Mouse (Mus musculus): ENCODE data around the gene Smg6. TPM values are rescaled to one million over a fixed set of nuclear protein-coding genes. Genes with fewer than 3 reads are reported as not detected.
A peak's percentile ranks its signal among the peaks of the same experiment; 100 is the strongest.

Smg6 gene
- polyA plus RNA-seq, 1 experiment from 2014 or later, result 11.2 TPM

DNA sequence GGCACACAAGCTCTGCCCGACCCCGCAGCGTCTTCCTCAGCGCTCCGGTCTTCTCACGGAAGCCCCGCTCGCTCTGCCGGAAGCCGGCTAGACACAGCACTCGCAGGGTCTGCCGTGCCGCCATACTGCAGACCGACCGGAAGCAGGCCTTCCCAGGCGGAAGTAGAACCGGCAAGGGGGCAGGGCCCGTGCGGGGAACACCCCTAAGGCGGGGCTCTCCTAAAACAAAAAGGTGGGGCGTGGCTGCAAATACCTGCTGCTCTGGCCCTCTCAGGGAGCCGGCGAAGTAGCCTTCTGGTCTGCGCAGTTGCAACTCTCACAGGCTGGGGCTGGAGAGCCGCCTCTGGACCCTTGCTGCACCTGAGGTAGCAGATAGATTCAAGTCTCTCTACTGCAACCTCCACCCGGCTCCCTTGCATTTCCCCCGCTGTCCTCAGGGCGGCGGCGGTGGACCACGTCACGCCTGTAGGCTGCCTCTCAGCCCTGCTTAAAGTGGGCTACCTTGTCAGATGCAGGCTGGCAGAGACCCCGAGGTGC lies 253.1 kb downstream of the Smg6 start, which contains the start of gene Ovca2:
Gene Ovca2 (minus strand): TSS at position 164 of the 537 bp plus-strand sequence.
- Histone ChIP-seq H3K27me3 (ENCODE audit: control insufficient read depth, insufficient read depth, low read length) (no peaks in the 10 kb centered on the region), H3K4me2 (ENCODE audit: low read depth, low read length) (peak within 1 kb of the TSS; percentile 78), H3K9me3 (replicated peaks; ENCODE audit: control insufficient read depth, low read length) (no peaks in the 10 kb centered on the region), H3K27ac (ENCODE audit: low read length) (peak within 1 kb of the TSS; percentile 53), H3K9ac (ENCODE audit: low read length) (peak within 1 kb of the TSS; percentile 84), H3K36me3 (ENCODE audit: control insufficient read depth, insufficient read depth) (peaks cover 15% of the 10 kb centered on the region), H3K4me1 (ENCODE audit: control insufficient read depth, insufficient read depth, low read length) (peaks cover 18% of the 10 kb centered on the region), H3K4me3 (ENCODE audit: low read length) (peak within 1 kb of the TSS; percentile 72)
- WGBS, result 2% methylated on average over 33 of the region's 33 CpGs
- ATAC-seq (replicated peaks; ENCODE audit: extremely low read depth, insufficient read depth, low FRiP score), result peak; percentile 94

DNA sequence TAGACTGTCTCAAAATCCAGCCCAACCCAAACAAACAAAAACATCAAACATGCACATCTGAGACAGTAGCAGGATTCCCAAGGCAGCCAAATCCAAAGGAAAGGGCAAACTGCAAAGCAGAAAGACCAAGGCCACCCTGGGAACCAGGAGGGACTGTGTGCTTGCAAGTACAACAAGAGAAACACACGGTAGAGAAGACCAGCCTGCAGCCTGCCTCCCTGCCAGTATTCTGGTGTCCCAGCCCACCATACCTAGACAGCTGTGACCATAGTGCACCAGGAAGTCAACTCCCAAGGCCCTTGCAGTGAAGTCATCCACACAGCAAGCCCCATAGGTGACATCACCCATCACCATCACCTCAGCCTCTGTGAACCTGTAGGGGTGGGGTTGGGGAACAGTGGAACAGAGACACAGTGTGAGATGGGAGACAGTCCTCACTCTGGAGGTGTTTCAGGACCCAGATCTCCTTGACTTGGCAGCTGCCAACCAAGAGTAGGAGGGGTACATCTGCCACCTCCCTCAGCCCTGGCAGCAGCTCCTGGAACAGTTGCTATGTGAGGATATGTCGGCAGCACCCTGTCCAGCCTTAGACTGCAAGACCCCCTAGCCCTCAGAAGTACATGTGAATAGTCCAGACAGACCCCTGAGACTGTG lies 258.4 kb downstream of the Smg6 start:
- 81% methylated on average over 2 of the region's 2 CpGs for WGBS
- H3K27ac ChIP-seq (ENCODE audit: low read length), result no peak overlapping the region
- H3K4me2 ChIP-seq (ENCODE audit: low read depth, low read length), result no peak overlapping the region
- no peaks in the 10 kb centered on the region for H3K9me3 ChIP-seq (replicated peaks; ENCODE audit: control insufficient read depth, low read length)
- no peaks in the 10 kb centered on the region for H3K27me3 ChIP-seq (ENCODE audit: control insufficient read depth, insufficient read depth, low read length)
- peaks cover 7% of the 10 kb centered on the region for H3K4me1 ChIP-seq (ENCODE audit: control insufficient read depth, insufficient read depth, low read length)
- no peak overlapping the region for H3K9ac ChIP-seq (ENCODE audit: low read length)
- peaks cover 15% of the 10 kb centered on the region for H3K36me3 ChIP-seq (ENCODE audit: control insufficient read depth, insufficient read depth)
- no peak overlapping the region for H3K4me3 ChIP-seq (ENCODE audit: low read length)
- ATAC-seq (replicated peaks; ENCODE audit: extremely low read depth, insufficient read depth, low FRiP score), result no peak

DNA sequence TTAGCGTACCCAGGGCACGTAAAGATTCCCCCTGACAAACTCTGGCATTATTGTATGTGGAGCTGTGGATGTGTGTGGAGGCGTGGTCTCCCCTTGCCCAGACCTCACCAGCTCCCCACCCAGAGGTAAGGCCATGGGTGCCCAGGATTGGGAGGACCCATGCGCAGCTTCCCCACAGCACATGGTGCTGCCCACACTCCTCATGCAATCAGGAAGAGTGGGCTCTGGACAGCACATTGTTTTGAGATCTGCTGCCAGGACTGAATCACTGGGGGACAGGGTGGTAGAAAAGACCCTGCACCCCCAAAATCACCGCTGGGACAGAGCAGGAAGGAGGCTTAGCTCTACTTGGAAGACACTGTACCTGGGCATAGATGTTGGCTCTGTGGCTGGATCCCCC lies 258.9 kb downstream of the Smg6 start:
- no peak overlapping the region for H3K4me2 ChIP-seq (ENCODE audit: low read depth, low read length)
- H3K9ac ChIP-seq (ENCODE audit: low read length), result no peak overlapping the region
- H3K4me3 ChIP-seq (ENCODE audit: low read length), result no peak overlapping the region
- peaks cover 7% of the 10 kb centered on the region for H3K4me1 ChIP-seq (ENCODE audit: control insufficient read depth, insufficient read depth, low read length)
- H3K36me3 ChIP-seq (ENCODE audit: control insufficient read depth, insufficient read depth), result peaks cover 15% of the 10 kb centered on the region
- ATAC-seq (replicated peaks; ENCODE audit: extremely low read depth, insufficient read depth, low FRiP score), result no peak
- H3K27me3 ChIP-seq (ENCODE audit: control insufficient read depth, insufficient read depth, low read length), result no peaks in the 10 kb centered on the region
- no peak overlapping the region for H3K27ac ChIP-seq (ENCODE audit: low read length)
- 83% methylated on average over 5 of the region's 5 CpGs for WGBS
- no peaks in the 10 kb centered on the region for H3K9me3 ChIP-seq (replicated peaks; ENCODE audit: control insufficient read depth, low read length)

DNA sequence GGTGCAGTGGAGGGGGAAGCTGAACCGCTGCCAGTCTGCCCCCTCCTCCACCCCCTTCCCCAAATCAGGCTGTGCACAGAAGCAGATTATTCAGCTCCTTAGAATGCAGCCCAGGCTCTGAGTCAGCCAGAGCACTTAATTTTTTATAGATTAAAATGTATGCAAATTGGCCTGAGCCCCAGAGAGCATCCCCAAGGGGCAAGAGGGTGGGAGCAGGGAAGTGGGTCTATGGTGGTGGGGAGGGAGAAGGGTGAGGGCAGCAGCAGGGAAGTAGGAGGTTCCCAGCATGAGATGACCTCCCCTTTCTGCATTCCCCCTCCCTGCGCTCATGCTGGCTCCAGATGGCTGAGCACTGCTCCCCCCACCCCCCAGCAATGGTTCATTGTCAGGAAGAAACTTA lies 259.4 kb downstream of the Smg6 start:
- Histone ChIP-seq H3K4me3 (ENCODE audit: low read length) (no peak overlapping the region), H3K9me3 (replicated peaks; ENCODE audit: control insufficient read depth, low read length) (no peaks in the 10 kb centered on the region), H3K27ac (ENCODE audit: low read length) (no peak overlapping the region), H3K4me1 (ENCODE audit: control insufficient read depth, insufficient read depth, low read length) (peaks cover 8% of the 10 kb centered on the region), H3K9ac (ENCODE audit: low read length) (no peak overlapping the region), H3K4me2 (ENCODE audit: low read depth, low read length) (no peak overlapping the region), H3K27me3 (ENCODE audit: control insufficient read depth, insufficient read depth, low read length) (no peaks in the 10 kb centered on the region), H3K36me3 (ENCODE audit: control insufficient read depth, insufficient read depth) (peaks cover 15% of the 10 kb centered on the region)
- 89% methylated on average over 2 of the region's 2 CpGs for WGBS
- 0 out of 2 replicates have a peak, but pooled peaks have one; percentile 12 for ATAC-seq (replicated peaks; ENCODE audit: extremely low read depth, insufficient read depth, low FRiP score)

DNA sequence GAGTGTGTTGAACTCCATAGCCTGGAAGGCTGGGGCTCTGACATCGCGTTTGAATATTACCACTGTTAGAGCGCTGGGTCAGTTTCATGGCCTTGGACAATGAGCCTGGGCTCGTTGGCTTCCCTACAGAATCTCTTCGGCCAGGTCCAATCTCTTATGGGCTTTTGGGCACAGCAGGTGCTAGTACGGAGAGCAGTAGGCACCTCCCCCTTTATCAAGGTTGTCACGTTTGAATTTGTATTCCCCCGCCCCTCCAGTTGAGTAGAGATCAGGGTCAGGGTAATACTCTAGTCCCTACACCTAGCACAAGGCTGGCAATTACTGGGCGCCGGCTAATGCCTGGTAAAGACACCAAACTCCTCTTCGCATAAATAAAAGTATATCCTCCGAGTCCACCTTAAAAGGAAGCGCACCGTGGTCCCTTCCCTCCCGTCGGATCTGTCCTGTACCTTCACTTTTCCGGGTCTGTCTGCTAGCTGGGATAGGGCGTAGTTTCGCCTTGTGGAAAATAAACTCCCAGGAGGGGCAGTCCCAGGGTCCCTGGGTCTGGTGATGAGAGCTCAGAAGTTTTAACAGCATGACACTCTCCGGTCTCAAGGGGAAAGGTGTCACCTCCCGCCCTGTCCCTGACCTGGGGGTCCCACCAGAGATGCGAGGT lies 264.2 kb downstream of the Smg6 start:
- whole genome bisulfite sequencing, result under 1% methylated on average over 22 of the region's 22 CpGs
- no peaks in the 10 kb centered on the region for H3K9me3 ChIP-seq (replicated peaks; ENCODE audit: control insufficient read depth, low read length)
- no peaks in the 10 kb centered on the region for H3K27me3 ChIP-seq (ENCODE audit: control insufficient read depth, insufficient read depth, low read length)
- H3K4me1 ChIP-seq (ENCODE audit: control insufficient read depth, insufficient read depth, low read length), result peaks cover 31% of the 10 kb centered on the region
- H3K27ac ChIP-seq (ENCODE audit: low read length), result peak overlapping the region; percentile 78
- H3K36me3 ChIP-seq (ENCODE audit: control insufficient read depth, insufficient read depth), result 0 out of 2 replicates have a peak, but pooled peaks cover 2% of the 10 kb centered on the region
- peak overlapping the region; percentile 76 for H3K9ac ChIP-seq (ENCODE audit: low read length)
- H3K4me3 ChIP-seq (ENCODE audit: low read length), result peak overlapping the region; percentile 75
- H3K4me2 ChIP-seq (ENCODE audit: low read depth, low read length), result peak overlapping the region; percentile 90
- no peak for ATAC-seq (replicated peaks; ENCODE audit: extremely low read depth, insufficient read depth, low FRiP score)

DNA sequence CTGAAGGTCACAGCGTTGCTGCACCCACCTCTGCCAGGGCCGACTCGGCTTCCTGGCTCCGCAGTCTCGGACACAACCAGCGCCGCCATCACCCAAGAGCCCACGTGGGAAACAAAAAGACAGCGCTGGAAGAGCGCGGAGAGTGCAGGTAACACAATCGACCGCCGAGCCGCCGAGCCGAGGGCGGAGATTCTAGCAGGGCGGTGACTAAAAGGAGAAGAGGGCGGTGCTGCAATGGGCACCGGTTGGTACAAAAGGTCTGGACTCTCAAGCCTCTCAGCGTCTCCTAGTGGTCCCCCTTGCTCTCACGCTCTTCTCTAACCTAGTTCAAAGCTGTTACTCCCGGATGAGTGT lies 264.7 kb downstream of the Smg6 start:
- Histone ChIP-seq H3K9me3 (replicated peaks; ENCODE audit: control insufficient read depth, low read length) (no peaks in the 10 kb centered on the region), H3K4me2 (ENCODE audit: low read depth, low read length) (peak overlapping the region; percentile 90), H3K4me3 (ENCODE audit: low read length) (peak overlapping the region; percentile 75), H3K9ac (ENCODE audit: low read length) (peak overlapping the region; percentile 76), H3K4me1 (ENCODE audit: control insufficient read depth, insufficient read depth, low read length) (peaks cover 34% of the 10 kb centered on the region), H3K36me3 (ENCODE audit: control insufficient read depth, insufficient read depth) (0 out of 2 replicates have a peak, but pooled peaks cover 2% of the 10 kb centered on the region), H3K27ac (ENCODE audit: low read length) (peak overlapping the region; percentile 78), H3K27me3 (ENCODE audit: control insufficient read depth, insufficient read depth, low read length) (peaks cover 3% of the 10 kb centered on the region)
- peak; percentile 66 for ATAC-seq (replicated peaks; ENCODE audit: extremely low read depth, insufficient read depth, low FRiP score)
- under 1% methylated on average over 24 of the region's 24 CpGs for WGBS

DNA sequence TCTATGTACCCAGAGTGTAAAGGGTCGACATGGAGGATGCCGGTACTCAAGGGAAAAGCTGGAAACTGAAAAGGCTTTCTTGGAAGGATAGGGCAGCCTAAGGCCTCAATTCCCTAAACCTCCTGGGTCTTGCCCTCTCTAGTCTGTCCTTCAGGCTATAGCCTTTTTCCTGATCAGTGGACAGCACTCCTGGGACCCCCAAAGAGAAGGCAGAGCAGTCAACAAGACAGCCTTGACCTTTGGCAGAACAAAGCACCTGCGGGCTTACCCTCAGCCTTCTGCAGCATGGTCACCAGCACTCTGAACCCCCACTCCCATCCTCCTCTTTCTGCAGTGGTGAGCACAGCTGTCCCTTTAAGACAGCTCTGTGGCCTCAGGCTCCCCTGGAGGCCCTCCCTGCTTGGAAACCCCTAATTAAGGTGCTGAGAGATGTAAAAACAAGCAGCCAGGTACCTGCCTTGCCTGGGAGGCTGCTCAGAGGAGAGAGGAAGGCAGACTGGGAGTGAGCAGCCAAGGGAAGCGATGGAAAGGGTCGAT lies 265.4 kb downstream of the Smg6 start, which contains the start of gene Dph1:
Gene Dph1 (minus strand): TSS at position 337 of the 537 bp plus-strand sequence.
- 56% methylated on average over 5 of the region's 5 CpGs for WGBS
- peak within 1 kb of the TSS; percentile 76 for H3K9ac ChIP-seq (ENCODE audit: low read length)
- H3K36me3 ChIP-seq (ENCODE audit: control insufficient read depth, insufficient read depth), result no peaks in the 10 kb centered on the region
- H3K4me2 ChIP-seq (ENCODE audit: low read depth, low read length), result peak within 1 kb of the TSS; percentile 90
- H3K27ac ChIP-seq (ENCODE audit: low read length), result peak within 1 kb of the TSS; percentile 78
- ATAC-seq (replicated peaks; ENCODE audit: extremely low read depth, insufficient read depth, low FRiP score), result no peak
- H3K4me3 ChIP-seq (ENCODE audit: low read length), result peak within 1 kb of the TSS; percentile 75
- peaks cover 40% of the 10 kb centered on the region for H3K4me1 ChIP-seq (ENCODE audit: control insufficient read depth, insufficient read depth, low read length)
- H3K27me3 ChIP-seq (ENCODE audit: control insufficient read depth, insufficient read depth, low read length), result peaks cover 5% of the 10 kb centered on the region
- no peaks in the 10 kb centered on the region for H3K9me3 ChIP-seq (replicated peaks; ENCODE audit: control insufficient read depth, low read length)

DNA sequence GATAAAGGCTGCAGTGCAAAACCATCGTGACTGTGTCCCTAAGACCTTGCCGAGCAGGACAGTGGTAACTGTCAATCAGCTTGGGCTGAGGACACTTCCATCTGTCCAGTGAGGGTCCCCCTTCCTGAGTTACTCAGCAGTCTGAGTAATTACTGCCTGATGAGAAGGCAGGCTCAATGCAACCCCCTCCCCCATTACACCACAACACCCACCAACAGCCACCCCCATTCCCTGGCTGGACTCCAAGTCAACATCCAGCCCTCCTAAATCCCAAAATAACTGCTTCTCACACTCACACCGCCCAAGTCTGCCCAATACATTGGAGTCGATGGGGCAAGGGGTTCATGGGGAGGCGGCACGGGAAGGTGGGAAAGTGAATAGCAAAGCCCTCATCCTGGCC lies 266.2 kb downstream of the Smg6 start:
- no peak for ATAC-seq (replicated peaks; ENCODE audit: extremely low read depth, insufficient read depth, low FRiP score)
- Histone ChIP-seq H3K27ac (ENCODE audit: low read length) (peak overlapping the region; percentile 12; the same call in 1 of the 2 replicates), H3K27me3 (ENCODE audit: control insufficient read depth, insufficient read depth, low read length) (peaks cover 9% of the 10 kb centered on the region), H3K9me3 (replicated peaks; ENCODE audit: control insufficient read depth, low read length) (no peaks in the 10 kb centered on the region), H3K36me3 (ENCODE audit: control insufficient read depth, insufficient read depth) (no peaks in the 10 kb centered on the region), H3K9ac (ENCODE audit: low read length) (0 out of 2 replicates have a peak overlapping the region, but pooled peaks have one; percentile 16), H3K4me1 (ENCODE audit: control insufficient read depth, insufficient read depth, low read length) (peaks cover 48% of the 10 kb centered on the region), H3K4me2 (ENCODE audit: low read depth, low read length) (peak overlapping the region; percentile 25; the same call in 1 of the 2 replicates), H3K4me3 (ENCODE audit: low read length) (no peak overlapping the region)
- WGBS, result 38% methylated on average over 6 of the region's 6 CpGs
